Mouse (Mus musculus) olfactory bulb, adult 2 months (tissue): ENCODE data around the gene Syt9.

ENCODE experiments used
- CTCF ChIP-seq: fragments of 200-500 bp; IDR thresholded peaks from 2 replicates; pipeline ENCODE4 v1.5.1; 2012; ENCODE audit warnings: low read depth, mild to moderate bottlenecking, low read length, moderate library complexity; ENCODE audit not compliant: insufficient read depth
- POLR2A ChIP-seq: fragments of 200-500 bp; IDR thresholded peaks from 2 replicates; pipeline ENCODE4 v1.6.1; 2012; ENCODE audit warnings: mild to moderate bottlenecking, low read depth, low read length, moderate library complexity; ENCODE audit not compliant: insufficient read depth

DNA sequence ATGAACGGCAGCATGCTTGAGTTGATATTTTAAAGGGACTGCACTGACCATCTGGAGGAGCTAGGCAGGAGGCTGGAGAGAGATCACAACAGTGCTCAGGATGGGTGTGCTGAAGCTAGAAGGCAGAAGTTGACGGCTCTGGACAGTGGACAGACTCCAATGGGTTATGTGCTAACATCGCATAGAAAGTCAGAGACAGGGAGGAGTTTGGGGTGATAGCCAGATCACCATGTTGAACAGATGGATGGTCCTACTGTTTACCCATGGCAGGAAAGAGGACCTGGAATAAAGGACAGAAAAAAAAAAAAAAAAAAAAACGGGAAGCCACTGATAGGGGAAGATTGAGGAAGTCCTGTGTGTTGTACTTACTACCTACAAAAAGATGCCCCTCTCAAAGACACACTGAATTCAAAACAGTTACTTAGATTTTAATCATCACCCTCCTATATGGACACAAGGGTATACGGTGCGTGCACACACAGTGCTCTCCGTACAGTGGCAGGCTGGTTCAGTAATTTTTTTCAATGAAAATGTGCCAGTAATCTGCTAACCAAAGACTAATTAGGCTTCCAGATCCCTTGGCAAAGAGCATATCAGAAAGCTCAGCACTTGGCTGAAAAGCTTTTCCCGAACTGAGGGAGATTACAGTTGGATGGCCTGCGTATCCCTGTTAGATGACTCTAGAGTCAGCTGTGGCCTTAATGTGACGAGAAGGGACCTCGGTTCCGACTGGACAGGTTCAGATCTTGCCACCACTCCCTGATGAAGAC is 148.9 kb downstream of the Syt9 start:
- TF ChIP-seq CTCF, result no peak
- no peak for TF ChIP-seq POLR2A
